Mouse (Mus musculus) heart, embryonic 14.5 days (tissue): ENCODE data around the gene Adtrp. TPM values are rescaled to one million over a fixed set of nuclear protein-coding genes. Genes with fewer than 3 reads are reported as not detected.

Source experiments
- ATAC-seq: fragments of 200-750 bp; cut with Nextera tagmentation; 2 replicates; pipeline ENCODE4 v1.8.0; 2017; ENCODE audit warnings: low read depth, moderate TSS enrichment; ENCODE audit not compliant: insufficient number of reproducible peaks, insufficient read depth, low FRiP score
- H3K27ac ChIP-seq, 2 experiments: fragments of 200-500 bp in 1 of 2; fragments of 300-500 bp in 1 of 2; sonication (generic) in 1 of 2; replicated peaks in 1 of 2; 2 replicates each; pipeline ENCODE4 v1.5.1; 2012 to 2014; ENCODE audit warnings: low read depth in 2 of 2, low read length in 2 of 2, control low read depth in 1 of 2, mild to moderate bottlenecking in 1 of 2, mixed read lengths in 1 of 2; ENCODE audit not compliant: control insufficient read depth in 1 of 2, insufficient read depth in 1 of 2
- H3K27me3 ChIP-seq: fragments of 300-500 bp; sonication (generic); 2 replicates; pipeline ENCODE4 v1.6.1; 2014; ENCODE audit warnings: mild to moderate bottlenecking, low read length, control low read depth; ENCODE audit not compliant: control insufficient read depth, insufficient read depth
- H3K36me3 ChIP-seq: fragments of 300-500 bp; sonication (generic); 2 replicates; pipeline ENCODE4 v1.6.1; 2014; ENCODE audit warnings: mild to moderate bottlenecking, control low read depth, low read length, mixed read lengths; ENCODE audit not compliant: control insufficient read depth, insufficient read depth
- H3K4me1 ChIP-seq, 2 experiments: fragments of 200-500 bp in 1 of 2; fragments of 300-500 bp in 1 of 2; sonication (generic) in 1 of 2; 2 replicates each; pipeline ENCODE4 v1.6.1; 2012 to 2014; ENCODE audit warnings: low read length in 2 of 2, control low read depth in 1 of 2, mixed read lengths in 1 of 2; ENCODE audit not compliant: control insufficient read depth in 2 of 2, insufficient read depth in 2 of 2
- H3K4me2 ChIP-seq: fragments of 300-500 bp; sonication (generic); 2 replicates; pipeline ENCODE4 v1.6.1; 2014; ENCODE audit warnings: mild to moderate bottlenecking, low read length
- H3K4me3 ChIP-seq, 2 experiments: fragments of 200-500 bp in 1 of 2; fragments of 300-500 bp in 1 of 2; sonication (generic) in 1 of 2; 2 replicates each; pipeline ENCODE4 v1.5.1; 2012 to 2014; ENCODE audit warnings: low read length in 2 of 2, mild to moderate bottlenecking in 2 of 2, control low read depth in 1 of 2, low read depth in 1 of 2, moderate library complexity in 1 of 2; ENCODE audit not compliant: control insufficient read depth in 1 of 2, insufficient read depth in 1 of 2
- H3K9ac ChIP-seq: fragments of 300-500 bp; sonication (generic); 2 replicates; pipeline ENCODE4 v1.6.1; 2014; ENCODE audit warnings: mild to moderate bottlenecking, low read length
- H3K9me3 ChIP-seq: fragments of 300-500 bp; sonication (generic); 2 replicates; pipeline ENCODE4 v1.6.1; 2016; ENCODE audit warnings: low read length, control low read depth; ENCODE audit not compliant: control insufficient read depth
- WGBS: fragments of 180-500 bp; shearing (Covaris S2); extraction: QIAGEN DNeasy Blood & Tissue Kit; methylation state at CpG from one replicate; pipeline ENCODE4 v1.1.7; 2014; 5-methylcytosine and 5-hydroxymethylcytosine counted together
- polyA plus RNA-seq: library from polyadenylated mRNA; unstranded; fragments of >200 nt; fragmentation: Nextera tagmentation; extraction: Ambion mirVana; gene quantifications from 2 replicates; pipeline ENCODE4 v1.2.1, GENCODE M21; 2014

Adtrp gene
- polyA plus RNA-seq, 1 experiment from 2014 or later, result not detected

- H3K4me1 ChIP-seq, result peaks cover under 1 to 5% of the 10 kb centered on the region in 2 experiments; a peak in 1 of 4 replicates
- no peak for ATAC-seq
- no peak overlapping the region for H3K4me3 ChIP-seq
- H3K9ac ChIP-seq, result no peak overlapping the region
- no peaks in the 10 kb centered on the region for H3K9me3 ChIP-seq
- no peak overlapping the region for H3K4me2 ChIP-seq
- 86% methylated on average over 8 of the region's 8 CpGs for WGBS
- no peaks in the 10 kb centered on the region for H3K27me3 ChIP-seq
- H3K27ac ChIP-seq, result no peak overlapping the region
- no peaks in the 10 kb centered on the region for H3K36me3 ChIP-seq
These were observed 19.2 kb downstream of the Adtrp start for GRCm38 (mm10) chr13:41828296-41828754.

- peaks cover 4 to 6% of the 10 kb centered on the region in 2 experiments; a peak in 1 of 4 replicates for H3K4me1 ChIP-seq
- H3K27ac ChIP-seq, result no peak overlapping the region
- ATAC-seq, result no peak
- 78% methylated on average over 5 of the region's 5 CpGs for WGBS
- no peak overlapping the region for H3K4me3 ChIP-seq
- no peak overlapping the region for H3K9ac ChIP-seq
- H3K36me3 ChIP-seq, result no peaks in the 10 kb centered on the region
- no peak overlapping the region for H3K4me2 ChIP-seq
- H3K9me3 ChIP-seq, result no peaks in the 10 kb centered on the region
- H3K27me3 ChIP-seq, result no peaks in the 10 kb centered on the region
These were observed 19.9 kb downstream of the Adtrp start for GRCm38 (mm10) chr13:41827581-41827980.

- Histone ChIP-seq H3K9ac (no peak overlapping the region), H3K4me1 (peaks cover 4 to 7% of the 10 kb centered on the region in 2 experiments; a peak in 2 of 4 replicates), H3K27me3 (no peaks in the 10 kb centered on the region), H3K27ac (no peak overlapping the region), H3K4me2 (no peak overlapping the region), H3K9me3 (no peaks in the 10 kb centered on the region), H3K36me3 (no peaks in the 10 kb centered on the region), H3K4me3 (no peak overlapping the region)
- WGBS, result 65% methylated on average over 11 of the region's 11 CpGs
- ATAC-seq, result no peak
These were observed 22.0 kb downstream of the Adtrp start for GRCm38 (mm10) chr13:41825379-41825966.

GRCm38 (mm10) chr13:41823077-41823476 lies 24.4 kb downstream of the Adtrp start:
- Histone ChIP-seq H3K4me1 (peaks cover 4 to 6% of the 10 kb centered on the region in 2 experiments; a peak in 2 of 4 replicates), H3K4me2 (no peak overlapping the region), H3K36me3 (no peaks in the 10 kb centered on the region), H3K9ac (no peak overlapping the region), H3K9me3 (no peaks in the 10 kb centered on the region), H3K27ac (no peak overlapping the region), H3K27me3 (no peaks in the 10 kb centered on the region), H3K4me3 (no peak overlapping the region)
- 30% methylated on average over 3 of the region's 3 CpGs for WGBS
- ATAC-seq, result no peak

- H3K36me3 ChIP-seq, result no peaks in the 10 kb centered on the region
- H3K9me3 ChIP-seq, result no peaks in the 10 kb centered on the region
- H3K4me3 ChIP-seq, result no peak overlapping the region
- no peak overlapping the region for H3K9ac ChIP-seq
- no peaks in the 10 kb centered on the region for H3K27me3 ChIP-seq
- 40% methylated on average over 2 of the region's 2 CpGs for WGBS
- peaks cover 4 to 6% of the 10 kb centered on the region in 2 experiments; a peak in 2 of 4 replicates for H3K4me1 ChIP-seq
- H3K4me2 ChIP-seq, result no peak overlapping the region
- H3K27ac ChIP-seq, result no peak overlapping the region
- no peak for ATAC-seq
These were observed 24.9 kb downstream of the Adtrp start for GRCm38 (mm10) chr13:41822617-41823016.

- H3K9me3 ChIP-seq, result no peaks in the 10 kb centered on the region
- no peak for ATAC-seq
- no peaks in the 10 kb centered on the region for H3K27me3 ChIP-seq
- H3K9ac ChIP-seq, result no peak overlapping the region
- 21% methylated on average over 5 of the region's 5 CpGs for WGBS
- peaks cover 6 to 7% of the 10 kb centered on the region in 2 experiments; a peak in 2 of 4 replicates for H3K4me1 ChIP-seq
- H3K4me3 ChIP-seq, result no peak overlapping the region
- no peak overlapping the region for H3K4me2 ChIP-seq
- no peaks in the 10 kb centered on the region for H3K36me3 ChIP-seq
- H3K27ac ChIP-seq, result no peak overlapping the region
These were observed 25.4 kb downstream of the Adtrp start for GRCm38 (mm10) chr13:41822091-41822490.

GRCm38 (mm10) chr13:41820947-41821346 lies 26.5 kb downstream of the Adtrp start:
- Histone ChIP-seq H3K4me2 (no peak overlapping the region), H3K27me3 (no peaks in the 10 kb centered on the region), H3K36me3 (no peaks in the 10 kb centered on the region), H3K9me3 (no peaks in the 10 kb centered on the region), H3K4me1 (peaks cover 6 to 7% of the 10 kb centered on the region in 2 experiments; a peak in 2 of 4 replicates), H3K4me3 (no peak overlapping the region), H3K9ac (no peak overlapping the region), H3K27ac (no peak overlapping the region)
- ATAC-seq, result no peak
- WGBS, result 81% methylated on average over 3 of the region's 3 CpGs

- no peaks in the 10 kb centered on the region for H3K36me3 ChIP-seq
- H3K9me3 ChIP-seq, result no peaks in the 10 kb centered on the region
- no peak overlapping the region for H3K4me3 ChIP-seq
- WGBS, result 63% methylated on average over 4 of the region's 4 CpGs
- ATAC-seq, result no peak
- no peak overlapping the region for H3K9ac ChIP-seq
- no peaks in the 10 kb centered on the region for H3K27me3 ChIP-seq
- H3K4me2 ChIP-seq, result no peak overlapping the region
- peaks cover 4 to 7% of the 10 kb centered on the region in 2 experiments; a peak in 2 of 4 replicates for H3K4me1 ChIP-seq
- no peak overlapping the region for H3K27ac ChIP-seq
These were observed 27.6 kb downstream of the Adtrp start for GRCm38 (mm10) chr13:41819918-41820317.
